Mouse (Mus musculus): ENCODE data around the gene Cidec. TPM values are rescaled to one million over a fixed set of nuclear protein-coding genes. Genes with fewer than 3 reads are reported as not detected.

The Cidec gene
- total and polyA plus RNA-seq, 3 experiments: not detected

GRCm38 (mm10) chr6:113396270-113397030 lies 39.1 kb downstream of the Cidec start:
- TF ChIP-seq TBP (IDR thresholded peaks at IDR 0.05; ENCODE audit: low read depth, low read length) (no peak), E2F4 (IDR thresholded peaks at IDR 0.05; ENCODE audit: borderline replicate concordance, low read depth, low read length) (no peak), ELF1 (IDR thresholded peaks at IDR 0.05; ENCODE audit: low read depth, low read length) (no peak)
- no peaks in the 10 kb centered on the region; a peak in 1 of 4 replicates for H3K36me3 ChIP-seq (ENCODE audit: control insufficient read depth in 1 of 2, insufficient read depth in 2 of 2, low read length in 2 of 2)
- no peak overlapping the region for H3K9ac ChIP-seq (ENCODE audit: control insufficient read depth, low read depth, low read length, poor library complexity, severe bottlenecking)
- H3K27ac ChIP-seq (ENCODE audit: control insufficient read depth, low read depth, low read length): no peak overlapping the region
- H3K79me2 ChIP-seq (ENCODE audit: control insufficient read depth, insufficient read depth, low read length, poor library complexity): no peaks in the 10 kb centered on the region
- no peaks in the 10 kb centered on the region for H3K4me1 ChIP-seq (ENCODE audit: control insufficient read depth in 1 of 2, insufficient read depth in 2 of 2, low read length in 2 of 2)
- no peak overlapping the region for H3K4me3 ChIP-seq (ENCODE audit: control insufficient read depth in 1 of 2, insufficient read depth in 1 of 2, low read depth in 2 of 2, low read length in 2 of 2)
- no peak for DNase-seq (ENCODE audit: low read depth, low spot score)
- H3K27me3 ChIP-seq (ENCODE audit: control insufficient read depth in 1 of 2, insufficient read depth in 2 of 2, low read length in 2 of 2): no peaks in the 10 kb centered on the region
- no peaks in the 10 kb centered on the region for H3K9me3 ChIP-seq (replicated peaks; ENCODE audit: insufficient read depth, low read length)

GRCm38 (mm10) chr6:113395501-113395900 lies 40.1 kb downstream of the Cidec start:
- Histone ChIP-seq H3K27me3 (ENCODE audit: control insufficient read depth in 1 of 2, insufficient read depth in 2 of 2, low read length in 2 of 2) (no peaks in the 10 kb centered on the region), H3K36me3 (ENCODE audit: control insufficient read depth in 1 of 2, insufficient read depth in 2 of 2, low read length in 2 of 2) (peaks cover 0 to under 1% of the 10 kb centered on the region in 2 experiments; a peak in 1 of 4 replicates), H3K9me3 (replicated peaks; ENCODE audit: insufficient read depth, low read length) (no peaks in the 10 kb centered on the region), H3K4me3 (ENCODE audit: control insufficient read depth in 1 of 2, insufficient read depth in 1 of 2, low read depth in 2 of 2, low read length in 2 of 2) (no peak overlapping the region), H3K4me1 (ENCODE audit: control insufficient read depth in 1 of 2, insufficient read depth in 2 of 2, low read length in 2 of 2) (no peaks in the 10 kb centered on the region), H3K9ac (ENCODE audit: control insufficient read depth, low read depth, low read length, poor library complexity, severe bottlenecking) (no peak overlapping the region), H3K27ac (ENCODE audit: control insufficient read depth, low read depth, low read length) (no peak overlapping the region), H3K79me2 (ENCODE audit: control insufficient read depth, insufficient read depth, low read length, poor library complexity) (no peaks in the 10 kb centered on the region)
- TF ChIP-seq SMC3 (IDR thresholded peaks at IDR 0.05; ENCODE audit: low read depth, low read length) (peak; percentile 52), CTCF (IDR thresholded peaks at IDR 0.05 in 2 of 3, conservative IDR thresholded peaks at IDR 0.05 in 1 of 3; ENCODE audit: control insufficient read depth in 1 of 3, insufficient read depth in 1 of 3, low read depth in 2 of 3, low read length in 3 of 3, poor library complexity in 1 of 3, severe bottlenecking in 1 of 3) (peak; percentile 22 to 47 (median 37); a peak in 5 of 6 replicates), RAD21 (IDR thresholded peaks at IDR 0.05; ENCODE audit: low read depth, low read length) (peak; percentile 48), MAZ (IDR thresholded peaks at IDR 0.05; ENCODE audit: low read depth, low read length) (no peak)
- DNase-seq (ENCODE audit: low read depth, low spot score): peak; percentile 37

- Histone ChIP-seq H3K4me1 (ENCODE audit: control insufficient read depth in 1 of 2, insufficient read depth in 2 of 2, low read length in 2 of 2) (no peaks in the 10 kb centered on the region), H3K36me3 (ENCODE audit: control insufficient read depth in 1 of 2, insufficient read depth in 2 of 2, low read length in 2 of 2) (peaks cover 0 to 5% of the 10 kb centered on the region in 2 experiments; a peak in 2 of 4 replicates), H3K9ac (ENCODE audit: control insufficient read depth, low read depth, low read length, poor library complexity, severe bottlenecking) (no peak overlapping the region), H3K27me3 (ENCODE audit: control insufficient read depth in 1 of 2, insufficient read depth in 2 of 2, low read length in 2 of 2) (no peaks in the 10 kb centered on the region), H3K27ac (ENCODE audit: control insufficient read depth, low read depth, low read length) (no peak overlapping the region), H3K9me3 (replicated peaks; ENCODE audit: insufficient read depth, low read length) (no peaks in the 10 kb centered on the region), H3K4me3 (ENCODE audit: control insufficient read depth in 1 of 2, insufficient read depth in 1 of 2, low read depth in 2 of 2, low read length in 2 of 2) (no peak overlapping the region), H3K79me2 (ENCODE audit: control insufficient read depth, insufficient read depth, low read length, poor library complexity) (no peaks in the 10 kb centered on the region)
- TF ChIP-seq SMC3 (IDR thresholded peaks at IDR 0.05; ENCODE audit: low read depth, low read length): no peak
- no peak for TF ChIP-seq CTCF (IDR thresholded peaks at IDR 0.05 in 2 of 3, conservative IDR thresholded peaks at IDR 0.05 in 1 of 3; ENCODE audit: control insufficient read depth in 1 of 3, insufficient read depth in 1 of 3, low read depth in 2 of 3, low read length in 3 of 3, poor library complexity in 1 of 3, severe bottlenecking in 1 of 3)
- TF ChIP-seq RAD21 (IDR thresholded peaks at IDR 0.05; ENCODE audit: low read depth, low read length): no peak
- TF ChIP-seq GATA1 (IDR thresholded peaks at IDR 0.05; ENCODE audit: low read depth, low read length): no peak
- no peak for TF ChIP-seq UBTF (IDR thresholded peaks at IDR 0.05; ENCODE audit: borderline replicate concordance, insufficient read depth, low read depth, low read length)
- no peak for TF ChIP-seq TCF12 (IDR thresholded peaks at IDR 0.05; ENCODE audit: low read depth, low read length)
- no peak for TF ChIP-seq E2F4 (IDR thresholded peaks at IDR 0.05; ENCODE audit: borderline replicate concordance, low read depth, low read length)
- no peak for TF ChIP-seq ZNF384 (IDR thresholded peaks at IDR 0.05; ENCODE audit: low read depth, low read length)
- TF ChIP-seq USF2 (IDR thresholded peaks at IDR 0.05; ENCODE audit: borderline replicate concordance in 1 of 2, insufficient read depth in 1 of 2, low read depth in 1 of 2, low read length in 2 of 2): no peak
- no peak for TF ChIP-seq MAZ (IDR thresholded peaks at IDR 0.05; ENCODE audit: low read depth, low read length)
- no peak for TF ChIP-seq ZMIZ1 (IDR thresholded peaks at IDR 0.05; ENCODE audit: low read depth, low read length)
- no peak for TF ChIP-seq NRF1 (IDR thresholded peaks at IDR 0.05; ENCODE audit: insufficient read depth, low read depth, low read length, poor library complexity, severe bottlenecking)
- no peak for DNase-seq (ENCODE audit: low read depth, low spot score)
Observed at GRCm38 (mm10) chr6:113394811-113395210, 40.7 kb downstream of the Cidec start.

Measured in MEL (cell line).